Comparison of ENCODE assay signal across 8 mouse cellular contexts in genomic region chr6:124917518-124918330, GRCm38 (mm10). TPM values are rescaled to one million over a fixed set of nuclear protein-coding genes. Genes with fewer than 3 reads are reported as not detected.
DNase-seq lines count a peak whose midpoint lies in the region; ATAC-seq and TF ChIP-seq lines count a peak whose summit lies in the region.

No protein-coding gene starts in this region.

- peak; percentile 75 for DNase-seq in CD4-positive, CD25-positive, alpha-beta regulatory T cell, adult 2 months (ENCODE audit: low read depth, low spot score)
- peak; percentile 99 for DNase-seq in brain, adult 2 months (ENCODE audit: low read depth, low spot score)
- DNase-seq in forebrain, embryonic 10.5 days (ENCODE audit: extremely low spot score, low spot score) = peak; percentile 93
- peak; percentile 95 for DNase-seq in kidney, postnatal 14 days
- peak in 2 of 3 experiments; percentile 35 to 41 for DNase-seq in liver, embryonic 14.5 days (ENCODE audit: low read depth in 3 of 3, low spot score in 3 of 3)
- peak; percentile 92 for DNase-seq in testis, postnatal 10 days (ENCODE audit: low spot score)

- H3K27me3 ChIP-seq in forebrain, embryonic 10.5 days (ENCODE audit: poor library complexity, severe bottlenecking) = peaks cover 9% of the 10 kb centered on the region; the same call in 1 of the 2 replicates
- H3K27me3 ChIP-seq in heart, embryonic 14.5 days (ENCODE audit: control insufficient read depth, insufficient read depth, low read length) = no peaks in the 10 kb centered on the region
- peaks cover 66% of the 10 kb centered on the region for H3K27me3 ChIP-seq in liver, embryonic 14.5 days (ENCODE audit: control insufficient read depth, insufficient read depth, low read length)
- no peaks in the 10 kb centered on the region for H3K27me3 ChIP-seq in neural tube, embryonic 13.5 days

- no peaks in the 10 kb centered on the region for H3K9me3 ChIP-seq in forebrain, embryonic 10.5 days
- no peaks in the 10 kb centered on the region for H3K9me3 ChIP-seq in heart, embryonic 14.5 days (ENCODE audit: control insufficient read depth, low read length)
- H3K9me3 ChIP-seq in liver, embryonic 14.5 days (ENCODE audit: control insufficient read depth, low read length) = no peaks in the 10 kb centered on the region
- H3K9me3 ChIP-seq in neural tube, embryonic 13.5 days = no peaks in the 10 kb centered on the region

- no peak for TF ChIP-seq EP300 in liver, embryonic 14.5 days (IDR thresholded peaks at IDR 0.05; ENCODE audit: low read depth)

- peak overlapping the region; percentile 100 for H3K27ac ChIP-seq in forebrain, embryonic 10.5 days
- H3K27ac ChIP-seq in heart, embryonic 14.5 days (replicated peaks in 1 of 2; ENCODE audit: control insufficient read depth in 1 of 2, insufficient read depth in 1 of 2, low read depth in 2 of 2, low read length in 2 of 2) = peak overlapping the region; percentile 99 to 100
- no peak overlapping the region; the same call in 1 of the 2 replicates for H3K27ac ChIP-seq in liver, embryonic 14.5 days
- H3K27ac ChIP-seq in neural tube, embryonic 13.5 days (replicated peaks) = peak overlapping the region; percentile 100

- WGBS in forebrain, embryonic 10.5 days = 1% methylated on average over 68 of the region's 89 CpGs
- WGBS in heart, embryonic 14.5 days = under 1% methylated on average over 68 of the region's 89 CpGs
- under 1% methylated on average over 82 of the region's 89 CpGs for WGBS in liver, embryonic 14.5 days (ENCODE audit: insufficient replicate concordance)
- WGBS in neural tube, embryonic 13.5 days = under 1% methylated on average over 41 of the region's 89 CpGs

- peaks cover 81% of the 10 kb centered on the region for H3K4me1 ChIP-seq in forebrain, embryonic 10.5 days
- H3K4me1 ChIP-seq in heart, embryonic 14.5 days (ENCODE audit: control insufficient read depth in 2 of 2, insufficient read depth in 2 of 2, low read length in 2 of 2) = peaks cover 35 to 47% of the 10 kb centered on the region in 2 experiments
- H3K4me1 ChIP-seq in liver, embryonic 14.5 days (replicated peaks; ENCODE audit: control insufficient read depth in 2 of 2, insufficient read depth in 2 of 2, low read length in 1 of 2) = peaks cover 0 to 6% of the 10 kb centered on the region in 2 experiments; a peak in 2 of 4 replicates
- H3K4me1 ChIP-seq in neural tube, embryonic 13.5 days (replicated peaks) = peaks cover 70% of the 10 kb centered on the region

- H3K4me3 ChIP-seq in forebrain, embryonic 10.5 days = peak overlapping the region; percentile 66
- H3K4me3 ChIP-seq in heart, embryonic 14.5 days (ENCODE audit: control insufficient read depth in 1 of 2, insufficient read depth in 1 of 2, low read depth in 1 of 2, low read length in 2 of 2) = peak overlapping the region; percentile 82 to 98
- H3K4me3 ChIP-seq in liver, embryonic 14.5 days (ENCODE audit: insufficient read depth in 1 of 2, low read depth in 2 of 2, low read length in 2 of 2) = peak overlapping the region; percentile 58 to 70
- H3K4me3 ChIP-seq in neural tube, embryonic 13.5 days = peak overlapping the region; percentile 81

- H3K4me2 ChIP-seq in heart, embryonic 14.5 days (ENCODE audit: low read length) = peak overlapping the region; percentile 97
- peak overlapping the region; percentile 83 for H3K4me2 ChIP-seq in liver, embryonic 14.5 days (ENCODE audit: low read depth)
- peak overlapping the region; percentile 98 for H3K4me2 ChIP-seq in neural tube, embryonic 13.5 days

- H3K9ac ChIP-seq in heart, embryonic 14.5 days (ENCODE audit: low read length) = peak overlapping the region; percentile 100
- H3K9ac ChIP-seq in liver, embryonic 14.5 days (replicated peaks) = peak overlapping the region; percentile 76
- peak overlapping the region; percentile 100 for H3K9ac ChIP-seq in neural tube, embryonic 13.5 days

- ATAC-seq in heart, embryonic 14.5 days (ENCODE audit: insufficient number of reproducible peaks, insufficient read depth, low FRiP score, low read depth) = peak; percentile 71
- peak; percentile 51 for ATAC-seq in liver, embryonic 14.5 days (ENCODE audit: insufficient read depth)
- peak; percentile 76 for ATAC-seq in neural tube, embryonic 13.5 days (ENCODE audit: low read depth)

- H3K36me3 ChIP-seq in forebrain, embryonic 10.5 days (replicated peaks) = peaks cover 26% of the 10 kb centered on the region
- peaks cover 25% of the 10 kb centered on the region for H3K36me3 ChIP-seq in heart, embryonic 14.5 days (ENCODE audit: control insufficient read depth, insufficient read depth, low read length)
- H3K36me3 ChIP-seq in liver, embryonic 14.5 days (replicated peaks; ENCODE audit: control insufficient read depth, insufficient read depth, low read depth) = no peaks in the 10 kb centered on the region
- H3K36me3 ChIP-seq in neural tube, embryonic 13.5 days = peaks cover 22% of the 10 kb centered on the region

- no peak for TF ChIP-seq CTCF in liver, embryonic 14.5 days (IDR thresholded peaks at IDR 0.05; ENCODE audit: low read depth)

RNA-seq across cellular contexts. Expression of gene Ptms, which starts 2.2 kb away (rescaled TPM):
- polyA plus RNA-seq in forebrain, embryonic 10.5 days (2016; fragmentation: Nextera tagmentation; extraction: Ambion mirVana) = 218 and 224 TPM in 2 replicates
- 238 and 251 TPM in 2 replicates for polyA plus RNA-seq in heart, embryonic 14.5 days (2014; fragmentation: Nextera tagmentation; extraction: Ambion mirVana)
- 109 and 131 TPM in 2 replicates for polyA plus RNA-seq in liver, embryonic 14.5 days (2012; rRNA removed)
- polyA plus RNA-seq in liver, embryonic 14.5 days (2014; fragmentation: Nextera tagmentation; extraction: Ambion mirVana) = 29.7 and 39.7 TPM in 2 replicates
- 797 TPM in 2 replicates for polyA plus RNA-seq in neural tube, embryonic 13.5 days (2015; fragmentation: Nextera tagmentation; extraction: Ambion mirVana)

RNA-seq across cellular contexts. Expression of gene Lag3, which starts 6.2 kb away (rescaled TPM):
- polyA plus RNA-seq in forebrain, embryonic 10.5 days (2016; fragmentation: Nextera tagmentation; extraction: Ambion mirVana) = 0.76 and 0.88 TPM in 2 replicates
- 1.00 and 1.1 TPM in 2 replicates for polyA plus RNA-seq in heart, embryonic 14.5 days (2014; fragmentation: Nextera tagmentation; extraction: Ambion mirVana)
- polyA plus RNA-seq in liver, embryonic 14.5 days (2012; rRNA removed) = 0.10 and 0.11 TPM in 2 replicates
- 0.17 TPM in 1 of 2 replicates, not detected in the other for polyA plus RNA-seq in liver, embryonic 14.5 days (2014; fragmentation: Nextera tagmentation; extraction: Ambion mirVana)
- 2.2 and 3.2 TPM in 2 replicates for polyA plus RNA-seq in neural tube, embryonic 13.5 days (2015; fragmentation: Nextera tagmentation; extraction: Ambion mirVana)

RNA-seq across cellular contexts. Expression of gene Mlf2, which starts 13.5 kb away (rescaled TPM):
- 388 and 398 TPM in 2 replicates for polyA plus RNA-seq in forebrain, embryonic 10.5 days (2016; fragmentation: Nextera tagmentation; extraction: Ambion mirVana)
- polyA plus RNA-seq in heart, embryonic 14.5 days (2014; fragmentation: Nextera tagmentation; extraction: Ambion mirVana) = 364 and 365 TPM in 2 replicates
- polyA plus RNA-seq in liver, embryonic 14.5 days (2012; rRNA removed) = 85.0 and 96.5 TPM in 2 replicates
- polyA plus RNA-seq in liver, embryonic 14.5 days (2014; fragmentation: Nextera tagmentation; extraction: Ambion mirVana) = 98.1 and 116 TPM in 2 replicates
- 535 and 552 TPM in 2 replicates for polyA plus RNA-seq in neural tube, embryonic 13.5 days (2015; fragmentation: Nextera tagmentation; extraction: Ambion mirVana)

RNA-seq across cellular contexts. Expression of gene Cd4, which starts 29.7 kb away (rescaled TPM):
- 0.17 TPM in 1 of 2 replicates, not detected in the other for polyA plus RNA-seq in forebrain, embryonic 10.5 days (2016; fragmentation: Nextera tagmentation; extraction: Ambion mirVana)
- 0.16 TPM in 1 of 2 replicates, not detected in the other for polyA plus RNA-seq in heart, embryonic 14.5 days (2014; fragmentation: Nextera tagmentation; extraction: Ambion mirVana)
- 0.07 and 0.10 TPM in 2 replicates for polyA plus RNA-seq in liver, embryonic 14.5 days (2012; rRNA removed)
- 0.03 TPM in 1 of 2 replicates, not detected in the other for polyA plus RNA-seq in liver, embryonic 14.5 days (2014; fragmentation: Nextera tagmentation; extraction: Ambion mirVana)
- polyA plus RNA-seq in neural tube, embryonic 13.5 days (2015; fragmentation: Nextera tagmentation; extraction: Ambion mirVana) = 0.21 TPM in 1 of 2 replicates, not detected in the other

RNA-seq across cellular contexts. Expression of gene Cops7a, which starts 47.6 kb away (rescaled TPM):
- polyA plus RNA-seq in forebrain, embryonic 10.5 days (2016; fragmentation: Nextera tagmentation; extraction: Ambion mirVana) = 136 and 143 TPM in 2 replicates
- polyA plus RNA-seq in heart, embryonic 14.5 days (2014; fragmentation: Nextera tagmentation; extraction: Ambion mirVana) = 128 and 135 TPM in 2 replicates
- 57.8 and 62.6 TPM in 2 replicates for polyA plus RNA-seq in liver, embryonic 14.5 days (2012; rRNA removed)
- 51.5 and 52.6 TPM in 2 replicates for polyA plus RNA-seq in liver, embryonic 14.5 days (2014; fragmentation: Nextera tagmentation; extraction: Ambion mirVana)
- 85.4 and 96.4 TPM in 2 replicates for polyA plus RNA-seq in neural tube, embryonic 13.5 days (2015; fragmentation: Nextera tagmentation; extraction: Ambion mirVana)

Comparison
In these comparisons a context has a peak if more than half of its experiments do, and no peak if none do; other contexts are left out.
1. DNase-seq: peak in every context shown above with its lines; median percentile 99 in brain, adult 2 months; 95 in kidney, postnatal 14 days; 93 in forebrain, embryonic 10.5 days; 92 in testis, postnatal 10 days; 75 in CD4-positive, CD25-positive, alpha-beta regulatory T cell, adult 2 months; 38 in liver, embryonic 14.5 days.